Mouse (Mus musculus) large intestine, adult 2 months (tissue): ENCODE data around the gene Adipor1. TPM values are rescaled to one million over a fixed set of nuclear protein-coding genes. Genes with fewer than 3 reads are reported as not detected.

Source experiments
- DNase-seq: peaks from one replicate; pipeline ENCODE4 v3.0.0-alpha.2; 2012; ENCODE audit warnings: low read depth, low spot score
- WGBS: fragments of 180-500 bp; shearing (Covaris S2); methylation state at CpG from one replicate; pipeline ENCODE4 v1.1.7; 2018; 5-methylcytosine and 5-hydroxymethylcytosine counted together
- polyA plus RNA-seq: library from polyadenylated mRNA; depleted of rRNA; stranded (reverse); fragments of >200 nt; gene quantifications from 2 replicates; pipeline ENCODE4 v1.2.3, GENCODE M21; 2012; rRNA removed

The Adipor1 gene
- polyA plus RNA-seq, 1 experiment = 91.1 TPM

DNA sequence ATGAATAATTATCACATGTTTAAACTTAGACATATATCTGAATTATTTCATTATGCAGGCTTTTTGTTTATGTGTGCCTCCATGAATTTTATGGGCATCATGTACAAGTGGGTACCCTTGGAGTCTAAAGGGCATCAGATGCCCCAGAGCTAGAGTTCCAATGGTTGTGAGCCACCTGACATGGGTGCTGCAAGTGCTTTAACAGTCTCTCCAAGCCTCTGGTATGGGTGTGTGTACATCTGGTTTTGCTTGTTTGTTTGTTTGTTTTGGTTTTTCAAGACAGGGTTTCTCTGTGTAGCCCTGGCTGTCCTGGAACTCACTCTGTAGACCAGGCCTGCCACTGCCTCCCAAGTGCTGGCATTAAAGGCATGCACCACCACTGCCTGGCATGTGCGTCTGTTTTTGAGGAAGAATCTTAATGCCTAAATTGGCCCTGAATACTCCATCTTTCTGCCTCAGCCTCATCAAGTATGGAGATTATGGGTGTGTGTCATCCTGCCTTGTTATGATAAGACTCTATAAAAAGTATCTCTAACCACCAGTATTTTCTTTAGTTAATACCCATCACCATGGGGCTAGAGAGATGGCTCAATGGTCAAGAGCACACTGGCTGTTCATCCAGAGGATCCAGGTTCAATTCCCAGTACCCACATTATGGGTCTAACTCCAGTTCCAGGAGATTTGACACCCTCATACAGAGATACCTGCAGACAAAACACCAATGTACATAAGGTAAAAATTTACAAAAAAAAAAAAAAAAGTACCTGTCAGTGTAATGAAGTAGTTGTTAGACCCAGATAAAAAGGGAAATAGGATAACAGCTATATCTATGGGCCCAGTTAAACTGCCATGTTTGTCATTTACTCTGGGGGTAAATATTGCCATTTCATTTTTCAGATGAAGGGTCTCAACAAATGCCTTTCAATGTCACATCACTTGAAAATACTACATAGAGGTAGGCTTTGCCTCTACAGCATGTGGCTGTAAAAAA lies 45.4 kb downstream of the Adipor1 start:
- WGBS = 88% methylated on average over 1 of the region's 1 CpGs
- DNase-seq = no peak

Other genes starting within 250 kb of the Adipor1 start
- 2.3 and 2.6 TPM in 2 replicates for gene Chil1, start 233.2 kb upstream of the Adipor1 start, polyA plus RNA-seq
- gene Mybph, start 221.9 kb upstream of the Adipor1 start, polyA plus RNA-seq = 0.12 and 0.14 TPM in 2 replicates
- gene Adora1, start 179.9 kb upstream of the Adipor1 start, polyA plus RNA-seq = 1.4 and 1.9 TPM in 2 replicates
- not detected in 2 replicates for gene Myog, start 125.4 kb upstream of the Adipor1 start, polyA plus RNA-seq
- 7.2 and 7.7 TPM in 2 replicates for gene Ppfia4, start 82.5 kb upstream of the Adipor1 start, polyA plus RNA-seq
- 162 and 202 TPM in 2 replicates for gene Tmem183a, start 53.4 kb upstream of the Adipor1 start, polyA plus RNA-seq
- not detected in 2 replicates for gene 4933406M09Rik, start 29.4 kb upstream of the Adipor1 start, polyA plus RNA-seq
- gene Cyb5r1, start 9.8 kb upstream of the Adipor1 start, polyA plus RNA-seq = 28.7 and 37.4 TPM in 2 replicates
- gene Klhl12, start 40.2 kb downstream of the Adipor1 start, polyA plus RNA-seq = 4.5 and 5.1 TPM in 2 replicates
- 13.3 and 16.4 TPM in 2 replicates for gene Rabif, start 79.3 kb downstream of the Adipor1 start, polyA plus RNA-seq
- not detected in 2 replicates for gene Mgat4e, start 134.3 kb downstream of the Adipor1 start, polyA plus RNA-seq
- 5.2 and 9.2 TPM in 2 replicates for gene Kdm5b, start 144.8 kb downstream of the Adipor1 start, polyA plus RNA-seq
- 0.71 and 1.1 TPM in 2 replicates for gene Syt2, start 231.3 kb downstream of the Adipor1 start, polyA plus RNA-seq